ENCODE assay signal across 10 mouse cellular contexts in the genomic region with DNA sequence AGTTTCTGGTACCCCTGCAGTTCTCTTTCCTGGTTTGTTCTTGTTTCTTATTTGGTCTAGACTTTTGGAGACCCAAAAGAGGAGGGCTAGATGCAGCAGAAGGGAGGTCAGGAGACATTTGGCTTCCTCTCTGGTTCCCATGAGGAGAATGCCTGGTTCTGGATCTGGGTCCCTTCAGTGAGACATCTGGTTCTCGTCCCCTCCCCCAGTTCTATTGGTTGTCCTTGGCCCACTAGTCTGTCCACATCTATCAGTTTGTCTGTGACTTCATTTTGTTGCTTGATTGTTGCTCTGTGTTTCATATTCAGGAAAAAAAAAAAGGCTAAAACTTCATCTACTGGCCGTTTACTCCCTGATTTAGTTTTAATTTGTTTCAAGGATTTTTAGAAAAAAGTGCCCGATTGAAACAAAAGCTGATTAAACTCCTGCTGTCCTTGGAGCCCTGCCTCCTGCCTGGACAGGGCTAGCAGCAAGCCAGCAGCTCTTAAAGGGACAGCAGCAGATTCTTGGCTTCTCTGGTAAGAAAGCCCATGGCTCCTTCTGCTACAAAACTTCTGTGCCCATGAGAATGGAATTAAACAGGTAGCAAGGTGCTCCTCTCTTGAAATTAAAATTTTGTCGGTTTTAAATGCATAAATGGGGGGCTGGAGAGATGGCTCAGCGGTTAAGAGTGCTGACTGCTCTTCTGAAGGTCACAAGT. TPM values are rescaled to one million over a fixed set of nuclear protein-coding genes. Genes with fewer than 3 reads are reported as not detected.
DNase-seq lines count a peak whose midpoint lies in the region; ATAC-seq and TF ChIP-seq lines count a peak whose summit lies in the region.
"Had no signal": no experiment of that assay in that cellular context is flagged by ENCODE, and none has a peak within 500 bp of the region (broad histone marks: within the 10 kb centered on the region; RNA-seq: fewer than 3 reads in every experiment).

No protein-coding gene starts in this region.

- no peaks in the 10 kb centered on the region for H3K36me3 ChIP-seq in heart, embryonic 13.5 days
- no peaks in the 10 kb centered on the region for H3K36me3 ChIP-seq in heart, embryonic 12.5 days
- no peaks in the 10 kb centered on the region for H3K36me3 ChIP-seq in lung, embryonic 14.5 days (ENCODE audit: insufficient read depth)
- H3K36me3 ChIP-seq in hindbrain, embryonic 16.5 days (ENCODE audit: control insufficient read depth, insufficient read depth, low read length), result no peaks in the 10 kb centered on the region
- H3K36me3 ChIP-seq: liver, embryonic 15.5 days had no signal

- no peaks in the 10 kb centered on the region for H3K27me3 ChIP-seq in heart, embryonic 13.5 days (replicated peaks)
- H3K27me3 ChIP-seq in heart, embryonic 12.5 days (replicated peaks), result no peaks in the 10 kb centered on the region
- no peaks in the 10 kb centered on the region for H3K27me3 ChIP-seq in lung, embryonic 14.5 days (ENCODE audit: insufficient read depth, low read length)
- no peaks in the 10 kb centered on the region for H3K27me3 ChIP-seq in hindbrain, embryonic 16.5 days (replicated peaks; ENCODE audit: control insufficient read depth, insufficient read depth, low read length)
- H3K27me3 ChIP-seq: liver, embryonic 15.5 days had no signal

- H3K27ac ChIP-seq in heart, embryonic 13.5 days (replicated peaks), result no peak overlapping the region
- H3K27ac ChIP-seq in heart, embryonic 12.5 days (ENCODE audit: poor library complexity, severe bottlenecking), result no peak overlapping the region
- H3K27ac ChIP-seq in lung, embryonic 14.5 days (ENCODE audit: low read depth), result no peak overlapping the region
- H3K27ac ChIP-seq in hindbrain, embryonic 16.5 days (ENCODE audit: low read depth, low read length), result no peak overlapping the region
- H3K27ac ChIP-seq: liver, embryonic 15.5 days had no signal

- no peak overlapping the region for H3K9ac ChIP-seq in heart, embryonic 13.5 days
- H3K9ac ChIP-seq in heart, embryonic 12.5 days, result no peak overlapping the region
- H3K9ac ChIP-seq in lung, embryonic 14.5 days, result no peak overlapping the region
- no peak overlapping the region for H3K9ac ChIP-seq in hindbrain, embryonic 16.5 days (ENCODE audit: low read depth, low read length)
- H3K9ac ChIP-seq: liver, embryonic 15.5 days had no signal

- H3K9me3 ChIP-seq in heart, embryonic 13.5 days, result no peaks in the 10 kb centered on the region
- H3K9me3 ChIP-seq in heart, embryonic 12.5 days (replicated peaks), result no peaks in the 10 kb centered on the region
- no peaks in the 10 kb centered on the region for H3K9me3 ChIP-seq in lung, embryonic 14.5 days (ENCODE audit: low read depth, low read length)
- no peaks in the 10 kb centered on the region for H3K9me3 ChIP-seq in hindbrain, embryonic 16.5 days (ENCODE audit: control insufficient read depth, low read length)
- H3K9me3 ChIP-seq: liver, embryonic 15.5 days had no signal

- ATAC-seq in heart, embryonic 13.5 days (ENCODE audit: extremely low read depth, insufficient number of reproducible peaks, low FRiP score, low TSS enrichment), result no peak
- no peak for ATAC-seq in heart, embryonic 12.5 days (ENCODE audit: insufficient number of reproducible peaks, low FRiP score)
- ATAC-seq in lung, embryonic 14.5 days (ENCODE audit: insufficient read depth), result no peak
- no peak for ATAC-seq in hindbrain, embryonic 16.5 days
- ATAC-seq: activated CD4-positive, CD25-positive, alpha-beta regulatory T cell, adult 4 months had no signal

- H3K4me1 ChIP-seq in heart, embryonic 13.5 days, result 0 out of 2 replicates have a peak, but pooled peaks cover 3% of the 10 kb centered on the region
- no peaks in the 10 kb centered on the region for H3K4me1 ChIP-seq in heart, embryonic 12.5 days (replicated peaks)
- H3K4me1 ChIP-seq in lung, embryonic 14.5 days (ENCODE audit: insufficient read depth), result no peaks in the 10 kb centered on the region
- H3K4me1 ChIP-seq in hindbrain, embryonic 16.5 days (ENCODE audit: control insufficient read depth, insufficient read depth, low read depth, low read length), result no peaks in the 10 kb centered on the region

- no peak for TF ChIP-seq CTCF in lung, embryonic 14.5 days (IDR thresholded peaks at IDR 0.05; ENCODE audit: low read depth)

- WGBS in heart, embryonic 13.5 days, result 20% methylated on average over 5 of the region's 5 CpGs
- WGBS in heart, embryonic 12.5 days, result 23% methylated on average over 5 of the region's 5 CpGs
- 26% methylated on average over 5 of the region's 5 CpGs for WGBS in lung, embryonic 14.5 days
- WGBS in hindbrain, embryonic 16.5 days, result 30% methylated on average over 5 of the region's 5 CpGs

- peak; percentile 24 for DNase-seq in lung, embryonic 14.5 days
- no peak for DNase-seq in lung, postnatal 25 days (ENCODE audit: low spot score)
- peak; percentile 65 for DNase-seq in adrenal gland, postnatal 10 days
- peak; percentile 35 for DNase-seq in ovary, postnatal 36 days (ENCODE audit: low spot score)
- DNase-seq in embryo, embryonic 9.5 days (ENCODE audit: extremely low spot score), result no peak

- peak overlapping the region; percentile 25; the same call in 1 of the 2 replicates for H3K4me2 ChIP-seq in heart, embryonic 13.5 days
- no peak overlapping the region for H3K4me2 ChIP-seq in heart, embryonic 12.5 days
- H3K4me2 ChIP-seq in lung, embryonic 14.5 days, result no peak overlapping the region
- no peak overlapping the region for H3K4me2 ChIP-seq in hindbrain, embryonic 16.5 days (ENCODE audit: low read length)
- H3K4me2 ChIP-seq: liver, embryonic 15.5 days had no signal

- H3K4me3 ChIP-seq in heart, embryonic 13.5 days, result no peak overlapping the region
- H3K4me3 ChIP-seq in heart, embryonic 12.5 days, result no peak overlapping the region
- H3K4me3 ChIP-seq in lung, embryonic 14.5 days (ENCODE audit: low read depth, low read length), result no peak overlapping the region
- H3K4me3 ChIP-seq in hindbrain, embryonic 16.5 days (ENCODE audit: low read length), result no peak overlapping the region
- H3K4me3 ChIP-seq: liver, embryonic 15.5 days had no signal

RNA-seq across cellular contexts. Expression of gene Rfwd3, which starts 5.2 kb away (rescaled TPM):
- 34.6 and 36.1 TPM in 2 replicates for polyA plus RNA-seq in heart, embryonic 13.5 days (2015; fragmentation: Nextera tagmentation; extraction: Ambion mirVana)
- polyA plus RNA-seq in heart, embryonic 12.5 days (2016; fragmentation: Nextera tagmentation; extraction: Ambion mirVana), result 45.1 and 48.0 TPM in 2 replicates
- 76.7 and 82.6 TPM in 2 replicates for polyA plus RNA-seq in lung, embryonic 14.5 days (2014; fragmentation: Nextera tagmentation; extraction: Ambion mirVana)
- total RNA-seq in adrenal gland, postnatal 10 days (2021), result 10 to 100 TPM; 38.5 to 53.0 TPM
- polyA plus RNA-seq in hindbrain, embryonic 16.5 days (2015; fragmentation: Nextera tagmentation; extraction: Ambion mirVana), result 21.7 and 26.6 TPM in 2 replicates

RNA-seq across cellular contexts. Expression of gene Mlkl, which starts 32.8 kb away (rescaled TPM):
- polyA plus RNA-seq in heart, embryonic 13.5 days (2015; fragmentation: Nextera tagmentation; extraction: Ambion mirVana), result 2.8 TPM in 2 replicates
- 1.8 and 2.3 TPM in 2 replicates for polyA plus RNA-seq in heart, embryonic 12.5 days (2016; fragmentation: Nextera tagmentation; extraction: Ambion mirVana)
- 3.2 and 3.6 TPM in 2 replicates for polyA plus RNA-seq in lung, embryonic 14.5 days (2014; fragmentation: Nextera tagmentation; extraction: Ambion mirVana)
- total RNA-seq in adrenal gland, postnatal 10 days (2021), result 10 to 100 TPM; 10.5 to 11.1 TPM
- 0.35 and 0.50 TPM in 2 replicates for polyA plus RNA-seq in hindbrain, embryonic 16.5 days (2015; fragmentation: Nextera tagmentation; extraction: Ambion mirVana)

RNA-seq across cellular contexts. Expression of gene Glg1, which starts 46.2 kb away (rescaled TPM):
- polyA plus RNA-seq in heart, embryonic 13.5 days (2015; fragmentation: Nextera tagmentation; extraction: Ambion mirVana), result 56.6 and 61.5 TPM in 2 replicates
- polyA plus RNA-seq in heart, embryonic 12.5 days (2016; fragmentation: Nextera tagmentation; extraction: Ambion mirVana), result 91.2 and 94.3 TPM in 2 replicates
- polyA plus RNA-seq in lung, embryonic 14.5 days (2014; fragmentation: Nextera tagmentation; extraction: Ambion mirVana), result 97.0 and 99.2 TPM in 2 replicates
- 10 to 100 TPM; 79.4 to 92.1 TPM for total RNA-seq in adrenal gland, postnatal 10 days (2021)
- 58.1 and 66.1 TPM in 2 replicates for polyA plus RNA-seq in hindbrain, embryonic 16.5 days (2015; fragmentation: Nextera tagmentation; extraction: Ambion mirVana)

Comparison
In these comparisons a context has a peak if more than half of its experiments do, and no peak if none do; other contexts are left out.
1. DNase-seq: peak in lung, embryonic 14.5 days (single experiment), adrenal gland, postnatal 10 days (single experiment) and ovary, postnatal 36 days (single experiment); none in lung, postnatal 25 days (single experiment) and embryo, embryonic 9.5 days (single experiment).